Mouse (Mus musculus): ENCODE data around the gene Oas1d.

DNA sequence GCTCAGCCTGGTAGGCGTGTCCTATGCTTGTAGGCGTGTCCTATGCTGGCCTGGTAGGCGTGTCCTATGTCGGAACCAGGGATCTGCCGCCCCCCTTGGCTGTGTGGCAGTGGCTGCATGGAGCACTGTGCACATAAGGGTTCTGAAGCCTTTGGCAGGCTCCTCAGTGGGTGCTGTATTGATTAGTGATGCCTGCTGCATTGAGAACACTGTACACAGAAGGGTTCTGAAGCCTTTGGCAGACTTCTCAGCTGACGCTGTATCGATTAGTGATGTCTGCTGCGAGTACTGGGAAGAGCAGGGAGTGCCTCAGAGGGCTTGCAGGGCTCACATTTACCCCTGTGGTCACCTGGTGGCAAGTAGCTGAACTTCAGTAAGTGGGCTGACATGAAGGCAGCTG lies 24.2 kb downstream of the Oas1d start:
- TF ChIP-seq CTCF (IDR thresholded peaks at IDR 0.05), result no peak
- TF ChIP-seq EP300 (IDR thresholded peaks at IDR 0.05; ENCODE audit: insufficient read depth, low read depth, low read length), result no peak
- no peak for TF ChIP-seq POLR2A (IDR thresholded peaks at IDR 0.05; ENCODE audit: insufficient read depth, low read depth, low read length)
